Mouse (Mus musculus): ENCODE data around the gene Fam241b. TPM values are rescaled to one million over a fixed set of nuclear protein-coding genes. Genes with fewer than 3 reads are reported as not detected.
"Not testable (repeated sequence)": the region's sequence is repeated elsewhere in the genome, so short reads cannot be mapped to it uniquely, and the experiment has no call there.

The Fam241b gene
- polyA plus RNA-seq, 1 experiment = 45.7 TPM

DNA sequence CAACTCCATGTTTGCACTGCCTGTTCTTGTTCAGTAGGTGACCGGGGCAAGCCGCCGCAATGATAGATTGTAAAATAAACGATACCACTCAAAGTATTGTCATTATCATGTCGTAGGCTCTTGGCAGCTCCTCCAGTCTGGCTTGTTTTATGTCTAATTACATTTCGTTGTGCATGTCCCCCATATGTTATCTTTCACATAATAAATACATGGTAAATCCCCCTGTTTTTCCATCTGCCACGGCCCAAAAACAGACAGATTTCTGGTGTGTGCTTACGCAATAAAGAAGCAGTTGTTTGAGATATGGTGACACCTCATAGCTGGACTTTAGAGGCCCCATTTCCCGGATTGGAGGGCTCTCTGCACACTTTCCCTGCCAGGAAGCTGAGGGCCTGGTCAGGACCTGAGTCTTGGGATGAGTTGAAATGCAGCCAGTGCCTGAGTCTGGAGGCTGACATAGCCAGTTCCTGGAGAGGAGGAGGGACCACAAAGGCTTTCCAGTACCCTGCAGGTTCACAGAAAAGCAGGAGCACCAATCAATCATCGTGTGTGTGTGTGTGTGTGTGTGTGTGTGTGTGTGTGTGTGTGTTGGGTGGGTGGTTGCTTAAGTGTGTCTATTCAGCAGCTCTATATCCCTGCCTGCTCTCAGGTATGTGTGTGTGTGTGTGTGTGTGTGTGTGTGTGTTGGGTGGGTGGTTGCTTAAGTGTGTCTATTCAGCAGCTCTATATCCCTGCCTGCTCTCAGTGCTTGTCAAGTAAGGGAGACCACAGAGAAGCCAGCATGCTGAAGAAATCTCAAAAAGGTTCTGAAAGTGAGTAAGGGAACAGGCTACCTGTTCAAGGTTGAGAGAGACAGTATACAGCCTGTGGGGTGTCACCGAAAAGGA is 67.2 kb downstream of the Fam241b start:
- DNase-seq (ENCODE audit: extremely low spot score in 1 of 2, low spot score in 1 of 2) = no peak

DNA sequence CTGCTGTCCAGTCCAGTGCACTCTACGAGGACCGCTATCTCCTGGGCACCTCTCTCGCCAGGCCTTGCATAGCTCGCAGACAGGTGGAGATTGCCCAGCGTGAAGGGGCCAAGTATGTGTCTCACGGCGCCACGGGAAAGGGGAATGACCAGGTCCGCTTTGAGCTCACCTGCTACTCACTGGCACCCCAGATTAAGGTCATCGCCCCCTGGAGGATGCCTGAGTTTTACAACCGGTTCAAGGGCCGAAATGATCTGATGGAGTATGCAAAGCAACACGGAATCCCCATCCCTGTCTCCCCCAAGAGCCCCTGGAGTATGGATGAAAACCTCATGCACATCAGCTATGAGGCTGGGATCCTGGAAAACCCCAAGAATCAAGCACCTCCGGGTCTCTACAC is 72.4 kb downstream of the Fam241b start:
- DNase-seq (ENCODE audit: extremely low spot score in 1 of 2, low spot score in 1 of 2) = not testable (repeated sequence)

DNA sequence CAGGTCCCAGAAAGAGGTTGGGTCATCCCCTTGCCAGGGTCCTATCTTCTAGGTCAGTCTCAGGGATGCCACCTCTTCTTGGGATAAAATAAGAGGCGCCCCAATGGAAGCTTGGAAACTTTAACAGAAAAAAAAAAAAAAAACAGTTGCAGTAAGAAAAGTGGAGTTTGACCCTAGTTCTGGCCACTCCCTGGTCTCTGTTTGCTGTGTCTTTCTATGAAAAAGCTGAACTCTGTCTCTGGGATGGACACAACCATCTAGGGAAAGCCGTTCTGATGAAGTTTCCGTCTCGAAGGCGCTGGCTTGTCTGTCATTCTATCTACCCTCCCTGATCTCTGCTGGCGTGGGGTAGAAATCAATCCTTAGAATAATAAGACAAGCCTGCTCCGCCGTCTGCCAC is 73.1 kb downstream of the Fam241b start:
- no peak for DNase-seq (ENCODE audit: extremely low spot score in 1 of 2, low spot score in 1 of 2)

DNA sequence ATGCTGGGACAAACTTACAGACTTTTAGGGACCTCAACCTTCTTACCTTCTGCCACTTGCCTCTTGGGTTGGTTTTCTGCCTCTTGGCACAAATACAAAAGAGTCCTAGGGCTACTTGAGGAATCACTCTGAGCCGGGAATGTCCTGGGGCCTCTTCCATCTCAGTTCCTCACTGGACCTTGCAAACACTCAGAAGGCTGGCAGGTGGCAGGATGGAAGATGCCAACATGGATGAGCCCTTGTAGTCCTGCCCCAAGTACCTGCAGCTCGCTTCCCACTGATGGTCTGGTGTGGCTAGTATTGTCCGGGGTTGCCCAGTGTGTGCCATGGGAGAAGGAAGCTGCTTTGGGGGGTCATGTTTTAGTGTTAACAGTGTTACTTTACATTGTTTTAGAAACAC is 73.8 kb downstream of the Fam241b start:
- no peak for DNase-seq (ENCODE audit: extremely low spot score in 1 of 2, low spot score in 1 of 2)

DNA sequence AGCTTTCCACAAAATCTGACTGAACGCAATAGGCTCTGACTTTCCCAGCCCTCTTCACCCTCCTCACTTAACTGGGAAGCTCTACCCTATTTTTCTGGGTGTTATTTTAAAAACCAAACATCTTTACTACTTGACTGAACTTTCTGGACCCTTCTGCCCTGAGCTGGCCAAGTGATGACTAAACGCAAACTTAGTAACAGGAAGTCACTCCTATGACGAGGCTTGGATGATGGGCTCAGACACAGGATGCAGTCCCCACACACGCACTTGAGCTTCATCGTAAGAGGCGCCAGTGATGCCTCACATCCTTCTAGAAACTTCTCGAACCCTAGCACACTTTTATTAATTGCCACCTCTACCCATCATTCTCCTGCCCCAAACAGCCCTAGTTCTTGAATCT is 74.3 kb downstream of the Fam241b start:
- DNase-seq (ENCODE audit: extremely low spot score in 1 of 2, low spot score in 1 of 2) = no peak

DNA sequence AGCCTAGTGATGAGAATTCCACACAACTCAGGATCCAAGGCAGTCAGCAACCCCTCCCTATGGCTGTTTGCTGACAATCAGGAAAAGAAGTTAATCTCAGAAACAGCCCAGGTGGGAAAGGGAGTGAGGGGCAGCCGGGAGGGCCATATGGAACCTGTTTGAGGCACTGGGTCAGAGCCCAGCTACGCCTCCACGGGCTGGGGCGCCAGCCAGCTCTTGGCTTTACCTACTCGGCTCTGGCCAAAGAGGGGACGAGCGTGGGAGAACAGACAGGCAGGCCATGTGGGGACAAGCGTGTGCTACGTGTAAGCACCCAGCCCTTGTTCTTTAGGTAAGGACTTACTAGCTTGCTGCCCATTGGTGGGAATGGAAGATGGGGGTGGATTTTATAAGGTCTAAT is 75.2 kb downstream of the Fam241b start:
- no peak for DNase-seq (ENCODE audit: extremely low spot score in 1 of 2, low spot score in 1 of 2)

DNA sequence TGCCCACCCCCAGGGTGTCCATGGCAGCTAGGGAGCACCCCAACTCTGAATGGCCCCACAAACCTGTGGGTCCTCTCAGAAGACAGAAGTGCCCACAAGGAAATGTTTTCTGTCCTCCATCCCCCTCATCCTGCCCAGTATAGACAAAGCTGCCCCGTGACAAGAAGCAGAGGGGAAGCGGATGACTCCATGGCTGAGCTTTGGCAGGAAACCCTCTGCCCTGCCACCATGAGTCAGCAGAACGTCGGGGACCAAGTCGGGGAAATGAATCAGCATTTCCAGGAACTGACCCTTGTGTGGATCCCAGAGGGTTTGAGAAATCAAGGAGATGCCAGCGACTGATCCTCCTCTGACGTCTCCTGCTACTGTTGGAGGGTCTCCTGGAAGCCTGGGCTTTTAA is 77.5 kb downstream of the Fam241b start:
- DNase-seq (ENCODE audit: extremely low spot score in 1 of 2, low spot score in 1 of 2) = no peak

DNA sequence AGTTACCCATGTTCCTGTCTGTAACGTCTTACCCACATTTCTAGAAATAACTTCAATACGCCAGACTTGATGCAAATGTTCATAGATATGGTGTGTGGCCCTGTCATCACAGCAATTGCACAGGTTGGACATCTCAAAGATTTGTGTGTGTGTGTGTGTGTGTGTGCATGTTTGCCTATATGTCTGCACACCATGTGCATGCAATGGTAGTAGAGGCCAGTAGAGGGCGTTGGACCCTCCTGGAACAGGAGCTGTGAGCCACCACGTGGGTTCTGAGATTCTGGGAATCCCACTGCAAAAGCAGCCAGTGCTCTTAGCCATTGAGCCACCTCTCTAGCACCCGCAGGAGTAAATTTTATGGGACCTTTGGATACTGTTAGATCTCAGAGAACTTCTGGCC is 80.9 kb downstream of the Fam241b start:
- DNase-seq (ENCODE audit: extremely low spot score in 1 of 2, low spot score in 1 of 2) = no peak

DNA sequence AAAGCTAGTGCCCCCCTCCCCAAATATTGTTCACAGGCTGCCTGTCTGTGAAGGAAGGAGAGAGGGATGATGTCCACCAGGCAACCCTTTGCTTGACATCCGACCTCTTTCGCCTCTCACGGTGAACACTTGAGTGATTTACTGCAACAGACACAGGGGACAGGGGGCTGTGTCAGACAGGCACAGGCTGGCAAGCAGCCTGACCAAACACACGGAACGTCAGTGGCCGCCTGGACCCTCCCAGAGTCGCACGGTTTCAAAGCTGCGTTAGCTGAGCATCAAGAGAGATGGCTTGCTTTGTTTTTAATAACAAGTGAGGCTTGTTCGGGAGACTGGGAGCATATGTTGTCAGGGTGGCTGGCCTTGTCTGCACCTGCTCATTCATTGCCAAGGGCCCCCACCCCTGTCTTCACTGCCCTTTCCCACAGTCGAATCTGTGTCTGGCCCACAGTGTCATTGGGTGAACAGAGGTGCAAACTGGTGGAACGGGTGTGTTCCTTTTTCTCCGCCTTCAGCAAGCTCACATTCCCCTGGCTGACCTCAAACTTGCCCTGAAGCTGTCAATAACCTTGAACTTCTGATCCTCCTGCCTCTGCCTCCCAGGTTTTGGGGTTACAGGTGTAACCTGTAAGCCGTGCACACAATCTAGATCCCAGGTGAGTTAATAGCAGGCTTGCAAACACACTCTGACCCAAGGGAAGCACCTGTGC is 82.6 kb downstream of the Fam241b start:
- no peak for DNase-seq (ENCODE audit: extremely low spot score in 1 of 2, low spot score in 1 of 2)

DNA sequence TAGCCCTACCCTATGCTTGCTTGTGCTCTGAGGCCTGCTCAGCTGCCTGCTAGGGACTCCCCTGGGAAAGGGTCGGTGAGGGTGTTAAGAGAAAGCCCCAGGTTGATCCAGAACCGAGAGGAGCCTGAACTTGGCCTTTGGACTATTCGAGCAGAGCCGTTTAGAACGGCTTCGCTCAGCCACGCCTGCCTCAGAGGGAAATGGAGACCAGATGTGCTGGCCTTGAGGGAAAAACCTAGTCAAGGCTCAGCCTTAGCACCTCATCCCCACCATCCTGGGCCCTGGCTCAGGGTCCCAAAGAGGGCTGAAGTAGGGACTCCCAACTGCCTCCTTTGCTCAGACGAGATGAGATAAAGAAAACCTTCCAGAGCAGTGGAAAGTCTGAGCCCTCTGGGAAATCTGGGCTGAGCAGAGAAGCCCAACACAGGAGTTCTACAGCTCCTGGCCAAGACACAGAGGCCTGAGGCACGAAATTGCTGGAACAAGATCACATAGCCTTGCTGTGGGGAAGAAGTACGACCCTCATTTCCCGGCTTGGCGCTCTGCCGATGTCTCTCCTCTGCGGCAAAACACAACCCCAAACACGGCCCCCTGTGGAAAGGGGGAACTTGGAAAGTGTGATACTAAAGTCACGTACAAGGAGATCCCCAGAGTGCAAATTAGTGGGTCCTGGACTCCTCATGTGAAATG is 83.4 kb downstream of the Fam241b start:
- no peak for DNase-seq (ENCODE audit: extremely low spot score in 1 of 2, low spot score in 1 of 2)

DNA sequence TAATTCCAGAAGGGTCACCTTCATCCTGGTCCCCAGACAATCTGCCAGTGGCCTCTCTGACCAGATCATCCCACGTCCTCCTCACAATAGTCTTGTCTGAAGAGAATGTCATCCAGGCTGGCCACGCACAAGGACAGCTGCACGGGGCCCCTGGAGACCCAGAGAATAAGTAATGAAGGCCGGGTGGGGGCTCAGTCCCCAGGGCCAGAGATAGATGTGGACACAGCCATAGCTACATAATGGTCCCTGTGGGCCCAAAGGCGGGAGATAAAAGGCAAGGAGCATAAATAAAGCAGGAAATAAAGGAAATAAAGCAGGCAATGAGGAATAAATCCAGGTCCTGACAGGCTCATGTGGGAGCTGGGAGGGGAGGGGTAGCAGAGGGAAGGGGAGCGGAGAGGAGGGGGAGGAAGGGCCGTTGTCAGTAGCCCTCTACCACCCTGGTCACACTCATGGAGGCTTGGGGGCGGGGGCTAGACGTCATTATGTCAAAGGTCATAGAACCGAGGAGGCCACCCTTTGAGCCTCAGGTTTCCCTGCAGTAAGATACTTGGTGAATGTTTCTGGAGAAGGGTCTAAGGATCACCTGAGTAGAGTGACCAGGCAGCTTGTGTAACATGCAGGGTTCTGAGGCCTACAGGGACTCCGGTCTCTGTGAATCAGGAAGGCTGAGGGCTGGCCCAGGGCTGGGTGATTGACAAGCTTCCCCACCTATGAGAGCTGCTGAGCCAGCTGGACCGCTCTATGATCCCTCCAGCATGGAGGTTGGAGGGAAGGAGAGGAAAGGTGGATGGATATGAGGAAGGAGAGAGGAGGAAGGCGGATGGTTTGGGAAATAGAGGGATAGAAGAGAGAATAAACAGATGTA is 85.0 kb downstream of the Fam241b start:
- no peak for DNase-seq (ENCODE audit: extremely low spot score in 1 of 2, low spot score in 1 of 2)

Other genes starting within 250 kb of the Fam241b start
- gene Col13a1, start 164.8 kb downstream of the Fam241b start, polyA plus RNA-seq (2012; rRNA removed) = 1.3 and 1.4 TPM in 2 replicates
- 0.08 and 0.29 TPM in 2 replicates for gene Neurog3, start 10.8 kb downstream of the Fam241b start, polyA plus RNA-seq (2012; rRNA removed)
- gene Tspan15, start 87.3 kb upstream of the Fam241b start, polyA plus RNA-seq (2012; rRNA removed) = 29.5 and 39.0 TPM in 2 replicates
- gene Tacr2, start 108.5 kb upstream of the Fam241b start, polyA plus RNA-seq (2012; rRNA removed) = 0.18 and 0.27 TPM in 2 replicates
- 206 and 220 TPM in 2 replicates for gene Hk1, start 236.0 kb upstream of the Fam241b start, polyA plus RNA-seq (2012; rRNA removed)

All from frontal cortex, adult 2 months (tissue).